Mouse (Mus musculus) heart, embryonic 15.5 days (tissue): Measurements from ENCODE around the gene Vps36. TPM values are rescaled to one million over a fixed set of nuclear protein-coding genes. Genes with fewer than 3 reads are reported as not detected.

ENCODE experiments used
- ATAC-seq: fragments of 200-750 bp; cut with Nextera tagmentation; replicated peaks from 2 replicates; pipeline ENCODE4 v1.8.0; 2017; ENCODE audit warnings: low read depth, moderate TSS enrichment; ENCODE audit not compliant: insufficient number of reproducible peaks, insufficient read depth, low FRiP score
- H3K27ac ChIP-seq: fragments of 300-500 bp; sonication (generic); 2 replicates; pipeline ENCODE4 v1.5.1; 2015; ENCODE audit warnings: mild to moderate bottlenecking, inconsistent platforms
- H3K27me3 ChIP-seq: fragments of 300-500 bp; sonication (generic); 2 replicates; pipeline ENCODE4 v1.6.1; 2015; ENCODE audit warnings: inconsistent platforms
- H3K36me3 ChIP-seq: fragments of 300-500 bp; sonication (generic); 2 replicates; pipeline ENCODE4 v1.6.1; 2015; ENCODE audit warnings: mild to moderate bottlenecking, inconsistent platforms
- H3K4me1 ChIP-seq: fragments of 300-500 bp; sonication (generic); replicated peaks from 2 replicates; pipeline ENCODE4 v1.6.1; 2015; ENCODE audit warnings: inconsistent platforms
- H3K4me2 ChIP-seq: fragments of 300-500 bp; sonication (generic); 2 replicates; pipeline ENCODE4 v1.6.1; 2015; ENCODE audit warnings: inconsistent platforms, mild to moderate bottlenecking, moderate library complexity
- H3K4me3 ChIP-seq: fragments of 300-500 bp; sonication (generic); 2 replicates; pipeline ENCODE4 v1.5.1; 2015; ENCODE audit warnings: mild to moderate bottlenecking, inconsistent platforms
- H3K9ac ChIP-seq: fragments of 300-500 bp; sonication (generic); 2 replicates; pipeline ENCODE4 v1.6.1; 2015; ENCODE audit warnings: mild to moderate bottlenecking, inconsistent platforms
- H3K9me3 ChIP-seq: fragments of 300-500 bp; sonication (generic); replicated peaks from 2 replicates; pipeline ENCODE4 v1.6.1; 2016; ENCODE audit warnings: inconsistent platforms
- WGBS: fragments of 180-500 bp; shearing (Covaris S2); methylation state at CpG from one replicate; pipeline ENCODE4 v1.1.7; 2015; ENCODE audit warnings: mixed read lengths; 5-methylcytosine and 5-hydroxymethylcytosine counted together
- polyA plus RNA-seq: library from polyadenylated mRNA; unstranded; fragments of >200 nt; fragmentation: Nextera tagmentation; extraction: Ambion mirVana; gene quantifications from 2 replicates; pipeline ENCODE4 v1.2.1, GENCODE M21; 2015

Vps36 gene
- polyA plus RNA-seq, 1 experiment from 2014 or later: 20.5 TPM

- no peaks in the 10 kb centered on the region for H3K36me3 ChIP-seq
- no peak overlapping the region for H3K27ac ChIP-seq
- 73% methylated on average over 6 of the region's 6 CpGs for WGBS
- no peak overlapping the region for H3K9ac ChIP-seq
- no peak overlapping the region for H3K4me3 ChIP-seq
- H3K4me2 ChIP-seq: no peak overlapping the region
- H3K9me3 ChIP-seq: no peaks in the 10 kb centered on the region
- no peaks in the 10 kb centered on the region for H3K27me3 ChIP-seq
- ATAC-seq: no peak
- H3K4me1 ChIP-seq: peaks cover 10% of the 10 kb centered on the region
Measured at GRCm38 (mm10) chr8:22264292-22264691, 71.7 kb downstream of the Vps36 start.

GRCm38 (mm10) chr8:22264787-22265186, 72.2 kb downstream of the Vps36 start:
- ATAC-seq: no peak
- Histone ChIP-seq H3K27ac (no peak overlapping the region), H3K9ac (no peak overlapping the region), H3K36me3 (no peaks in the 10 kb centered on the region), H3K9me3 (no peaks in the 10 kb centered on the region), H3K4me2 (no peak overlapping the region), H3K27me3 (no peaks in the 10 kb centered on the region), H3K4me1 (peaks cover 9% of the 10 kb centered on the region), H3K4me3 (no peak overlapping the region)
- 76% methylated on average over 6 of the region's 6 CpGs for WGBS

GRCm38 (mm10) chr8:22265194-22265593, 72.6 kb downstream of the Vps36 start:
- no peak for ATAC-seq
- H3K4me3 ChIP-seq: no peak overlapping the region
- no peaks in the 10 kb centered on the region for H3K27me3 ChIP-seq
- H3K36me3 ChIP-seq: no peaks in the 10 kb centered on the region
- H3K4me1 ChIP-seq: peaks cover 5% of the 10 kb centered on the region
- 77% methylated on average over 1 of the region's 1 CpGs for WGBS
- H3K27ac ChIP-seq: no peak overlapping the region
- no peaks in the 10 kb centered on the region for H3K9me3 ChIP-seq
- H3K4me2 ChIP-seq: no peak overlapping the region
- no peak overlapping the region for H3K9ac ChIP-seq

- 88% methylated on average over 3 of the region's 3 CpGs for WGBS
- no peaks in the 10 kb centered on the region for H3K36me3 ChIP-seq
- no peak for ATAC-seq
- no peaks in the 10 kb centered on the region for H3K4me1 ChIP-seq
- no peak overlapping the region for H3K27ac ChIP-seq
- H3K4me3 ChIP-seq: no peak overlapping the region
- H3K27me3 ChIP-seq: no peaks in the 10 kb centered on the region
- H3K9me3 ChIP-seq: no peaks in the 10 kb centered on the region
- H3K4me2 ChIP-seq: no peak overlapping the region
- no peak overlapping the region for H3K9ac ChIP-seq
Measured at GRCm38 (mm10) chr8:22266809-22267208, 74.2 kb downstream of the Vps36 start.

Other genes starting within 250 kb of the Vps36 start
- gene Defb13, start 246.0 kb upstream of the Vps36 start, polyA plus RNA-seq: not detected in 2 replicates
- not detected in 2 replicates for gene Fam90a1a, start 234.1 kb upstream of the Vps36 start, polyA plus RNA-seq
- not detected in 2 replicates for gene Ccdc70, start 223.0 kb upstream of the Vps36 start, polyA plus RNA-seq
- gene Atp7b, start 132.5 kb upstream of the Vps36 start, polyA plus RNA-seq: 0.67 and 2.1 TPM in 2 replicates
- 14.6 and 17.0 TPM in 2 replicates for gene Alg11, start 132.1 kb upstream of the Vps36 start, polyA plus RNA-seq
- 0.26 and 0.43 TPM in 2 replicates for gene Nek5, start 67.8 kb upstream of the Vps36 start, polyA plus RNA-seq
- 4.3 and 4.5 TPM in 2 replicates for gene Nek3, start 26.4 kb upstream of the Vps36 start, polyA plus RNA-seq
- gene Ckap2, start 7.0 kb upstream of the Vps36 start, polyA plus RNA-seq: 30.2 and 31.2 TPM in 2 replicates
- 13.2 and 14.3 TPM in 2 replicates for gene Thsd1, start 34.5 kb downstream of the Vps36 start, polyA plus RNA-seq
- not detected in 2 replicates for gene Tpte, start 90.6 kb downstream of the Vps36 start, polyA plus RNA-seq
- 9.9 and 11.6 TPM in 2 replicates for gene Slc25a15, start 205.8 kb downstream of the Vps36 start, polyA plus RNA-seq
- 45.2 and 54.8 TPM in 2 replicates for gene Mrps31, start 218.6 kb downstream of the Vps36 start, polyA plus RNA-seq